Mouse (Mus musculus) right cerebral cortex, adult 18-20 months (tissue): ENCODE results near the gene Wsb1.
"Not testable (repeated sequence)": the region's sequence is repeated elsewhere in the genome, so short reads cannot be mapped to it uniquely, and the experiment has no call there.

Source experiments
- DNase-seq: peaks from one replicate; pipeline ENCODE4 v3.0.0; 2022; ENCODE audit warnings: mixed read lengths

Wsb1 gene

GRCm38 (mm10) chr11:79254391-79255098, at the start of gene Wsb1:
TSS of gene Wsb1 (minus strand) at chr11:79254671.
- DNase-seq, result peak; percentile 89

- not testable (repeated sequence) for DNase-seq
Observed at GRCm38 (mm10) chr11:79304245-79304644, 49.8 kb upstream of the Wsb1 start.

DNA sequence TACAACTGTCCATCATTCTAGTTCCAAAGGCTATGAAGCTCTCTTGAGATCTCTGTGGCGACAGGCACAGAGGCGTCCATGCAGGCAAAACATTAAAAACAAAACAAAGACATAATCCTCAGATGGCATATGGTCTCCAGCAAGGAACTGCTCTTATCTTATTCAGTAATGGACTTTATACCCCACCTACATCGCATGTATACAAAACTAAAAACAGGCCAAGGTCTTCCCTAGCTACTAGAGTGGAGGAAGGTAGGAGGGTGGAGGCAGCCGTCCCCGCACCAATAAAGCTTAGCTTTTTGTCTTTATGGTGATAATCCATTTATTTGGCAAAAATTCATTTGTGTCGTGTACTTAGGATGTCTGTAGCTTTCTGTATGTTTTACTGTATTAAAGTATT, 48.6 kb upstream of the Wsb1 start:
- DNase-seq, result no peak

- DNase-seq, result no peak
Observed at GRCm38 (mm10) chr11:79299719-79300431, 45.4 kb upstream of the Wsb1 start.

- DNase-seq, result no peak
Observed at GRCm38 (mm10) chr11:79296856-79297491, 42.5 kb upstream of the Wsb1 start, which contains the start of gene Gm9964. TSS of gene Gm9964 (minus strand) at chr11:79296906.

GRCm38 (mm10) chr11:79296167-79296566, 41.7 kb upstream of the Wsb1 start:
- no peak for DNase-seq

DNA sequence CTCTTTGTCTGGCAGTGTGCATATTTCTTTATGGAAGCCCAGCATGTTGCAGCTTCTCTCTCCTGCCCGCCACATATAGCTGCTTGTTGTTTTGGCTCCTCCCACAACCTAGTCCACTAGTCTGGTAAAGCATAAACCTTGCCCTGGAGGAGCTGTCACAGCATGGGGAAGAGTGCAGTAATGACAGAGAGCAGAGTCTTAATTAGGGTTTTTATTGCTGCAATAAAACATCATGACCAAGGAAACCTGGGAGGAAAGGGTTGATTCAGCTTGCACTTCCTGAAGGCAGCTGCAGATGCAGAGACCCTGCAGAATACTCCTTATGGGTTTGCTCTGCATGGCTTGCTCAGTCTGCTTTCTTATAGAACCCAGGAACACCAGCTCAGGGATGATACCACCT, 39.5 kb upstream of the Wsb1 start:
- no peak for DNase-seq

GRCm38 (mm10) chr11:79293025-79293424, 38.6 kb upstream of the Wsb1 start:
- no peak for DNase-seq

- DNase-seq, result no peak
Observed at GRCm38 (mm10) chr11:79292130-79292529, 37.7 kb upstream of the Wsb1 start.

DNA sequence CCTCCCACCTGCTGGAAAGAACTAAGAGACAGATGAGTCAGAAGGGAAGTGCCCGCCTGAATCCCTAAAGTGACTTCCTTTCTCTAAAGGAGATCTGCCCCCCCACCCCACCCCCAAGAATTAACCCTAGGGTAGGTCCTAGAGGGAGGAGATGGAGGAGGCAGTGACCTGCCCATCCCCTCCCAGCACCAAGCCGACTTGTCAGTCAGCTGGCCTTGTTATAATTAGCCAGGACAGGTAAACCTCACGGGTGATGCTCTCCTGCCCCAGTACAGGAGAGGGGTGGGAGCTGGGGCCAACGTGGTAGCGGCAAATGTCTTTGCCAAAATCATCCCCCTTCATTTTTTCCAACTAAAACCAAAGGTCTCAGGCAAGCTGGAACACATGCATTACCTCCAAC, 37.2 kb upstream of the Wsb1 start:
- DNase-seq, result no peak

DNA sequence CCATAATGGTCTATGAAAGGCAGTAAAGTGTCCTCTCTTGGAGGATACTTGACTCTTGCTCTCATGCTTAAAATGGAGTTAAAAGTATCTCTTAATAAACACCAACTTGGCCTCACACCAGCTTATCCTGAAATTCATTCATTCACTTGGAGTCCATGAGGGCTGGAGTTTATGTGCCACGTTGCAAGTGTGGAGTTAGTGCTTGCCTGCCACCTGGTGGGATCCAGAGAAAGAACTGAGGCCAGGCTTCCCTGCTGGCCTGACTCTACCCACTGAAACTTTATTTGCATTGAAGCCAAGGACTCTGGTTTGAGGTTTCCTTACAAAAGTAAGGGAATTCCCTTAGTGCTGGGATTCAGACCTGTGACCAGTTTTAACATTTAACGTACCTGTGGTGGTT, 36.0 kb upstream of the Wsb1 start:
- no peak for DNase-seq

DNA sequence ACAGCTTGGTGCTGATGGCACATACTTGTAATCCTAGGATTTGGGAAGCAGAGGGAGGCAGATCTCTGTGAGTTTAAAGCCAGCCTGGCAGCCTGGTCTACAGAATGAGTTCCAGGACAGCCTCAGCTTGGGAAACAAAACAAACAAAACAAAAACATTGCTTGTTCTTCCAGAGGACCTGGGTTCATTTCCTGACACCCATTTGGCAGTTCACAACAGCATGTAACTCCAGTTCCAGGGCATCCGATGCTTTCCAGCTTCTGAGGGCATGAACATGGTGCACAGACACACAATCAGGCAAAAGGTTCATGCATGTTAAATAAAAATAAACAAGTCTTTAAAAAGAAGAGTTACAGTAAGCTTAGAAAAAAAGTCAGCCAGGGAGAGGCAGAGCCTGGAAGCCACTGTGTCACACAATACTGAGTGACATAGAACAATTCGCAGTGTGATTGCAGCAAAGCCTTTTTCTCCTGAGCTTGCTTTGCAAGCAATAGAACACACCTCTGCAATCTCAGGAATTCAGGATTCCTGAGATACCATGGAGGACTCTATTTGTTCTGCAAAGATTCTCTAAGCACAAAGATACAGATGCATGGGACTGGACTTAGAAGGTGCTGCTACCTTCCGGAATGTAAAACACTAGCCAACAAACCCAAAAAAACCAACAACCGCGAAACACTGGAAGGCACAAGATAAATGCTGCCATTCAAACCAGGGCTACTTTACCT, 34.6 kb upstream of the Wsb1 start:
- DNase-seq, result no peak

DNA sequence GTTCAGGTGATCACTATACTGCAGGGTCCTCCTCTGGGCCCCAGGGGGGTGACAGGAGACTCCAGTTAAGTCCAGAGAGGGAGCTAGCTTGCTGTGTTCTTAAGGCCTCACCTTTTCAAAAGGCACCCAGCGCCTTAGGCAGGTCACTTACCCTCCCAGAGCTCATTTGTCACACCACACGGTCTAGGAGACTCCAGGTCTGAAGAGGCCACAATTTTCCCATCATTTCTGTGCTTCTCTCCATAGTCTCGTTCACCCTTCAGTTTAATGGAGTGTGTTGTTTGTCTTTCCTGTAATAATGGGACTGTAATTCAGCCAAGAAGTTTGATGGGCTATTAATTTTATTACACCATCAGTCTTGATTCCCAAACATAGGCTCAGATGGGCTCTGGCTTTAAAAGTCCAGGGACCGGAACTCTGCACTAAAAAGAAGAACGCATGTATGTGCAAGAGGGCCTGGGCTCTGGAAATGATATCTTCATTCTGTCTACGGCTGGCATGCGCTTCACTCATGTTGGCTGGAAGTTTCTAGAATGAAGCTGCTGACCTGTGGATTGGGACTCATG, 33.9 kb upstream of the Wsb1 start:
- no peak for DNase-seq

DNA sequence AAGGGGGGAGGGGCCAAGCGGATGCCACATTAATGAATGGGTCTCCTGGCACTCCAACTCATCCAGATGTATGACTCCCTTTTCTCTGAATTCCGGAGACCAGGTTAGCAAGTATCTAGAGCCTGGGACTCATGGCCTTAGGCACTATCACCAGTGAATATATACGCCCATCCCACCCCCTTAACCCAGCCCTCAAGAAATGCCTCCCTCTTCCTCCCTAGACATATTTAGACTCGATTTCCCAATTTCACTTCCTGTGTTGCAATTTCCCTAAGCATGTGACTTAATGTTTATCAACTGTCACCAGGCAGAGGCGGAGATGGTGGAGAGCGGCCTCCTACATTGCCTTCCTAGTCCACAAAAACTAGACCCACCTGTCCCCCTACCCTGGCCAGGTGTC, 33.0 kb upstream of the Wsb1 start:
- DNase-seq, result no peak

DNA sequence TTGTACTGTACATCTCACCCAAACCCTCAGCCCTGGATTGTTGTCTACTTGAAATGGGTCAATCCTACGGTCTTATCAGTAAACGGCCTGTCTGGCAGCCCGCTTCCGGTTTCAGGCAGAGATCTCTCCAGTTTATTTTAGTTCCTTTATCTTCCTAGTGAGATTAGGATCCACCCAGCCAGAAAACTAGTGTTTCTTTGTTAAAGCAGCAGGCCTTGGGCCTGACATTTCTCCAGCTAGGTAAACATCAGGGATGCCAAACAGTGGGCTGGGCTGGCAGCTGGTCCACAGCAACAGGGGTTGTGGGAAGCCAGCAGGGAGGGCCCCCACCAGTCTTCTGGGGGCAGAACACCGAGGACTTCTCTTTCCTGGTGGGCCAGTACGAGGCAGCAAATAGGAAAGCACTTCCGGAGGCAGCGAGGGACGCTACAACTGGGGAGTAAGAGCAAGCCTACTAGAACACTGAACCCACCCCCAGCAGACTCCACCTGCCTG, 31.9 kb upstream of the Wsb1 start:
- no peak for DNase-seq

- no peak for DNase-seq
Observed at GRCm38 (mm10) chr11:79283350-79284030, 29.0 kb upstream of the Wsb1 start.

- no peak for DNase-seq
Observed at GRCm38 (mm10) chr11:79281396-79281795, 26.9 kb upstream of the Wsb1 start.

GRCm38 (mm10) chr11:79279732-79280405, 25.4 kb upstream of the Wsb1 start:
- no peak for DNase-seq

DNA sequence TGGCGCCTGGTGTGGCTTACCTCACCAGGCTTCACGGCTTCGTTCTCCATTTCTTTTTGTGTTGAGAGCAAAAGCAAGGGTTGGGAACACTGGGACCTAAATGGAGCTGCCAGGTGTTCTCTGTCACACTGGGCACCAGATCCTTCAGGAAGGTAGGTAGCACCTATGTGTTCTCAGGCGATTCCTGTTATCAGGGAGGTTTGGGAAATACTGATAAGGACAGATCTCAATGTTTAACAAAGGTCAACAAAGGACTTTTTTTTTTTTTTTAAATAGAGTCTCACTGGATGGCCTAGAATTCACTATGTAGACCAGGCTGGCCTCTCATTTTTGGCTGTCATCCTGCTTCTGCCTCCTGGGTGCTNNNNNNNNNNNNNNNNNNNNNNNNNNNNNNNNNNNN, 19.3 kb upstream of the Wsb1 start:
- DNase-seq, result no peak

DNA sequence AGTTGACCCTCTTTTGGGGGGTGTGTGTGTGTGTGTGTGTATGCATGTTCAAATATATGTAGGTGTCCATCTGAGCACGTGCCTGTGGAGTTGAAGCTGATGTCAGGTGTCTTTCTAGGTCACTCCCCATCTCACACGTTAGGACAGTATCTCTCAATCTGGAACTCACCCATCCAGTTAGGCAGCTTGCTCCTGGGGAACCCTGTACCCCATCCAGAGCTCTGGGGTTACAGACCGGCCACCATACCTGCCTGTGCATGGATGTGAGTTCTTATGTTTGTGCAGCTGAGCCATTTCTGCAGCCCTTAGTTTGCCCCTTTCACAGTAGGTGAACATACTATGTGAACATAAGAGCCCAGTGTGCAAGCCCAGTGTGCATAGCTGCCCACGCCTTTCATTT, 18.6 kb upstream of the Wsb1 start:
- DNase-seq, result no peak

DNA sequence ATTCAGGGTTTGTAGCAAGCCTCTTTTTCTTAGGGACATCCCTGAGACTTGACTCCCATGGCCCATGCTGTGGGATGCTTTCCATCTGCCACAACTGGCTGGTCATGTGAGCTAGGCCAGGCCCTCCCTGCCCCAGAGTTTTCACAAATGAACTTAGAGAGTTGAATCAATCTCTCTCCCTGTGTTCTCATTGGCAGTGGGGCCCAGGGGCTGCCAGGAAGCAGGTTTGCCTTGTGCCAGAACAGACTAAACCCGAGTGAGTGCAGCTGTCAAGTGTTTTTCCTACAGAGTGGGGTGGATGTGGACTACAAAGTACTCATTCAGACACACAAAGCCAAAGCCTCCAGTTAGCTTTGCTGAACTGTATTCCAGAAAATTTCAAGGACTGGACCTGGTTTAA, 12.7 kb upstream of the Wsb1 start:
- DNase-seq, result no peak

DNA sequence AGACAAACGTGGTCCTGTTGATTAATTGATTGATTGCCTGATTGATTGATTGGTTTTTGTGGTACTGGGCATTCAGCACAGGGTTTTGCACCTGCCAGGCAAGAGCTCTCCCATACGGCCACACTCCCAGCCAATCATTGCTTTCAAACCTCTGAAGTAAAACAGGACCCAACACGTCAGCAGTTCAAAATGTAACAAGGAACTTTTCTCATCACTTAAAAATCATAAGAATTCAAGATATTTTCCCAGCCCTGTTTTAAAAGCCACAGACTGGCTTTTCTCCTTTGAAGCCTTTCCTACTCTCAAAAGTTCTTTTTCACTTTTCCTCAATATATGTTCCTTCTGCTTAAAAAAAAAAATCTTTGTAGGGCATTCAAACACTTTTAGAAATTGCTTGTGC, 9.9 kb upstream of the Wsb1 start:
- no peak for DNase-seq
